In the genomic region with DNA sequence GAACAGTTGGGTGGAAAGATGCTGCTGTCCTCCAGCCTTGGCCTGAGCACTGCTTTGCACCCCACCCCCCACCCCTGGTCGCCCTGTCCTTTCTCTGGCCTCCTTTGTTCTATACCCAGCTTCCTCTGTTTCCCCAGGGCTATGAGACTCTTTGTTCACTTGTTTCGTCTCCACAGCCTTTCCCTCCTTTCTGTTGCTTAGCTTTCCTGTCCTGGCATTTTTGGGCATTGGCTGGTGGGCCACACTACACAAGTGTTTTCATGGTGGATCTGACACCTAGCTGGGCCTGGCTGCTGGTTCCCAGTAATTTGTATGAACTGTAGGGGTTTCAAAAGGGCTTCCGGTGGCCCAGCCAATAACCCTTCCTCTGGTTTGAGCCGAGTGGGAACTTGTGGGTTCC, we compare ENCODE assay signal across 7 mouse cellular contexts. TPM values are rescaled to one million over a fixed set of nuclear protein-coding genes. Genes with fewer than 3 reads are reported as not detected.
DNase-seq lines count a peak whose midpoint lies in the region; ATAC-seq and TF ChIP-seq lines count a peak whose summit lies in the region.

No protein-coding gene starts in this region.

- H3K4me2 ChIP-seq in neural tube, embryonic 11.5 days (ENCODE audit: low read depth), result peak overlapping the region; percentile 100
- H3K4me2 ChIP-seq in forebrain, embryonic 13.5 days, result peak overlapping the region; percentile 100
- peak overlapping the region; percentile 99 for H3K4me2 ChIP-seq in limb, embryonic 14.5 days (replicated peaks; ENCODE audit: low read depth, low read length, severe bottlenecking)
- peak overlapping the region; percentile 100 for H3K4me2 ChIP-seq in stomach, postnatal 0 days (replicated peaks; ENCODE audit: low read depth)

- peak overlapping the region; percentile 100 for H3K27ac ChIP-seq in neural tube, embryonic 11.5 days (ENCODE audit: low read depth, low read length)
- H3K27ac ChIP-seq in forebrain, embryonic 13.5 days, result peak overlapping the region; percentile 100
- H3K27ac ChIP-seq in limb, embryonic 14.5 days (replicated peaks; ENCODE audit: low read depth, low read length), result no peak overlapping the region
- peak overlapping the region; percentile 99; the same call in 1 of the 2 replicates for H3K27ac ChIP-seq in stomach, postnatal 0 days (replicated peaks)

- H3K27me3 ChIP-seq in neural tube, embryonic 11.5 days (ENCODE audit: control insufficient read depth, insufficient read depth, low read length), result no peaks in the 10 kb centered on the region
- H3K27me3 ChIP-seq in forebrain, embryonic 13.5 days, result no peaks in the 10 kb centered on the region
- H3K27me3 ChIP-seq in limb, embryonic 14.5 days (ENCODE audit: control insufficient read depth, insufficient read depth, low read length), result no peaks in the 10 kb centered on the region
- no peaks in the 10 kb centered on the region for H3K27me3 ChIP-seq in stomach, postnatal 0 days (ENCODE audit: control insufficient read depth, insufficient read depth, low read length)

- peaks cover 23% of the 10 kb centered on the region for H3K4me1 ChIP-seq in neural tube, embryonic 11.5 days (ENCODE audit: control insufficient read depth, insufficient read depth, low read length)
- H3K4me1 ChIP-seq in forebrain, embryonic 13.5 days, result peaks cover 61% of the 10 kb centered on the region
- peaks cover 21% of the 10 kb centered on the region for H3K4me1 ChIP-seq in limb, embryonic 14.5 days (ENCODE audit: control insufficient read depth, insufficient read depth, low read length)
- H3K4me1 ChIP-seq in stomach, postnatal 0 days (replicated peaks; ENCODE audit: control insufficient read depth, insufficient read depth), result peaks cover 8% of the 10 kb centered on the region

- no peak for TF ChIP-seq CTCF in stomach, postnatal 0 days (IDR thresholded peaks at IDR 0.05; ENCODE audit: low read depth)

- no peak for TF ChIP-seq EP300 in stomach, postnatal 0 days (optimal IDR thresholded peaks at IDR 0.05)

- intact Hi-C loops in left cerebral cortex, postnatal 4 days (cut with DNase I), result no loop called here

- TF ChIP-seq POLR2A in limb, embryonic 14.5 days (IDR thresholded peaks at IDR 0.05; ENCODE audit: borderline replicate concordance, extremely low read depth, insufficient read depth, insufficient read length), result no peak

- H3K9ac ChIP-seq in neural tube, embryonic 11.5 days (ENCODE audit: low read length), result peak overlapping the region; percentile 99
- H3K9ac ChIP-seq in forebrain, embryonic 13.5 days, result peak overlapping the region; percentile 95
- peak overlapping the region; percentile 96 for H3K9ac ChIP-seq in limb, embryonic 14.5 days (ENCODE audit: low read depth, low read length, severe bottlenecking)
- H3K9ac ChIP-seq in stomach, postnatal 0 days (ENCODE audit: low read length), result peak overlapping the region; percentile 92; the same call in 1 of the 2 replicates

- H3K36me3 ChIP-seq in neural tube, embryonic 11.5 days (ENCODE audit: control insufficient read depth, insufficient read depth, low read length), result peaks cover 27% of the 10 kb centered on the region
- H3K36me3 ChIP-seq in forebrain, embryonic 13.5 days (ENCODE audit: poor library complexity, severe bottlenecking), result peaks cover 54% of the 10 kb centered on the region
- peaks cover 58% of the 10 kb centered on the region for H3K36me3 ChIP-seq in limb, embryonic 14.5 days (ENCODE audit: control insufficient read depth, insufficient read depth, low read length)
- H3K36me3 ChIP-seq in stomach, postnatal 0 days (ENCODE audit: control insufficient read depth, insufficient read depth, low read length), result peaks cover 19% of the 10 kb centered on the region

- DNase-seq in neural tube, embryonic 11.5 days (ENCODE audit: low spot score), result no peak
- no peak for DNase-seq in neural tube, embryonic 10.5 days (ENCODE audit: extremely low spot score, low spot score)
- DNase-seq in limb, embryonic 14.5 days (ENCODE audit: low spot score), result no peak
- DNase-seq in stomach, postnatal 0 days (ENCODE audit: low spot score), result no peak
- DNase-seq in left cerebral cortex, postnatal 4 days, result no peak
- no peak for DNase-seq in urinary bladder, postnatal 10 days (ENCODE audit: low spot score)

- no peak for ATAC-seq in neural tube, embryonic 11.5 days (ENCODE audit: insufficient read depth, low FRiP score, low TSS enrichment)
- ATAC-seq in forebrain, embryonic 13.5 days, result no peak
- ATAC-seq in limb, embryonic 14.5 days (ENCODE audit: low FRiP score, low read depth), result no peak
- ATAC-seq in stomach, postnatal 0 days (ENCODE audit: low FRiP score, low TSS enrichment), result no peak

- H3K9me3 ChIP-seq in neural tube, embryonic 11.5 days (ENCODE audit: control insufficient read depth, low read length), result no peaks in the 10 kb centered on the region
- H3K9me3 ChIP-seq in forebrain, embryonic 13.5 days (replicated peaks), result no peaks in the 10 kb centered on the region
- no peaks in the 10 kb centered on the region for H3K9me3 ChIP-seq in limb, embryonic 14.5 days (ENCODE audit: control insufficient read depth, low read length)
- no peaks in the 10 kb centered on the region for H3K9me3 ChIP-seq in stomach, postnatal 0 days (ENCODE audit: control insufficient read depth, low read length)

- 29% methylated on average over 4 of the region's 4 CpGs for WGBS in neural tube, embryonic 11.5 days
- WGBS in forebrain, embryonic 13.5 days, result 5% methylated on average over 4 of the region's 4 CpGs
- 46% methylated on average over 4 of the region's 4 CpGs for WGBS in limb, embryonic 14.5 days
- WGBS in stomach, postnatal 0 days, result 42% methylated on average over 4 of the region's 4 CpGs

- peak overlapping the region; percentile 92 for H3K4me3 ChIP-seq in neural tube, embryonic 11.5 days (ENCODE audit: low read depth, low read length)
- peak overlapping the region; percentile 86 for H3K4me3 ChIP-seq in forebrain, embryonic 13.5 days
- peak overlapping the region; percentile 85 for H3K4me3 ChIP-seq in limb, embryonic 14.5 days (replicated peaks; ENCODE audit: low read length)
- no peak overlapping the region for H3K4me3 ChIP-seq in stomach, postnatal 0 days (ENCODE audit: low read depth, low read length)

RNA-seq across cellular contexts. Expression of a gene that starts 4.7 kb away (rescaled TPM):
- polyA plus RNA-seq in neural tube, embryonic 11.5 days (2014; fragmentation: Nextera tagmentation; extraction: Ambion mirVana), result 105 TPM in 2 replicates
- polyA plus RNA-seq in forebrain, embryonic 13.5 days (2015; fragmentation: Nextera tagmentation; extraction: Ambion mirVana), result 77.6 and 85.1 TPM in 2 replicates
- 52.0 and 60.2 TPM in 2 replicates for polyA plus RNA-seq in limb, embryonic 14.5 days (2012; rRNA removed)
- polyA plus RNA-seq in limb, embryonic 14.5 days (2014; fragmentation: Nextera tagmentation; extraction: Ambion mirVana), result 40.8 and 44.2 TPM in 2 replicates
- 12.2 and 14.1 TPM in 2 replicates for polyA plus RNA-seq in stomach, postnatal 0 days (2015; fragmentation: Nextera tagmentation; extraction: Ambion mirVana)
- 10 to 100 TPM; 62.5 to 62.9 TPM for total RNA-seq in left cerebral cortex, postnatal 4 days (2021)

RNA-seq across cellular contexts. Expression of a gene that starts 27.1 kb away (rescaled TPM):
- polyA plus RNA-seq in neural tube, embryonic 11.5 days (2014; fragmentation: Nextera tagmentation; extraction: Ambion mirVana), result 295 and 301 TPM in 2 replicates
- polyA plus RNA-seq in forebrain, embryonic 13.5 days (2015; fragmentation: Nextera tagmentation; extraction: Ambion mirVana), result 290 and 298 TPM in 2 replicates
- polyA plus RNA-seq in limb, embryonic 14.5 days (2012; rRNA removed), result 59.7 and 73.8 TPM in 2 replicates
- 186 and 187 TPM in 2 replicates for polyA plus RNA-seq in limb, embryonic 14.5 days (2014; fragmentation: Nextera tagmentation; extraction: Ambion mirVana)
- 103 and 109 TPM in 2 replicates for polyA plus RNA-seq in stomach, postnatal 0 days (2015; fragmentation: Nextera tagmentation; extraction: Ambion mirVana)
- 10 to 100 TPM; 86.1 to 96.8 TPM for total RNA-seq in left cerebral cortex, postnatal 4 days (2021)

RNA-seq across cellular contexts. Expression of a gene that starts 36.8 kb away (rescaled TPM):
- 9.3 and 15.7 TPM in 2 replicates for polyA plus RNA-seq in neural tube, embryonic 11.5 days (2014; fragmentation: Nextera tagmentation; extraction: Ambion mirVana)
- 18.7 and 22.8 TPM in 2 replicates for polyA plus RNA-seq in forebrain, embryonic 13.5 days (2015; fragmentation: Nextera tagmentation; extraction: Ambion mirVana)
- polyA plus RNA-seq in limb, embryonic 14.5 days (2012; rRNA removed), result 13.2 and 13.3 TPM in 2 replicates
- polyA plus RNA-seq in limb, embryonic 14.5 days (2014; fragmentation: Nextera tagmentation; extraction: Ambion mirVana), result 13.6 and 15.5 TPM in 2 replicates
- polyA plus RNA-seq in stomach, postnatal 0 days (2015; fragmentation: Nextera tagmentation; extraction: Ambion mirVana), result 8.9 and 9.0 TPM in 2 replicates
- 10 to 100 TPM; 22.9 to 23.4 TPM for total RNA-seq in left cerebral cortex, postnatal 4 days (2021)
